Mouse (Mus musculus): ENCODE data around the gene Ntng1. TPM values are rescaled to one million over a fixed set of nuclear protein-coding genes. Genes with fewer than 3 reads are reported as not detected.

Gene Ntng1
- polyA plus RNA-seq, 1 experiment from 2014 or later = 0.68 TPM

GRCm38 (mm10) chr3:109937634-109938033 lies 206.2 kb downstream of the Ntng1 start:
- Histone ChIP-seq H3K4me1 (ENCODE audit: insufficient read depth, low read depth, low read length) (no peaks in the 10 kb centered on the region), H3K4me3 (ENCODE audit: low read depth, low read length) (no peak overlapping the region), H3K4me2 (replicated peaks; ENCODE audit: low read depth, low read length) (no peak overlapping the region), H3K36me3 (ENCODE audit: insufficient read depth, low read length) (no peaks in the 10 kb centered on the region), H3K9ac (replicated peaks; ENCODE audit: low read depth) (no peak overlapping the region), H3K27ac (ENCODE audit: low read length) (no peak overlapping the region), H3K27me3 (replicated peaks; ENCODE audit: insufficient read depth, low read length) (no peaks in the 10 kb centered on the region), H3K9me3 (ENCODE audit: low read length) (no peaks in the 10 kb centered on the region)
- TF ChIP-seq CTCF (IDR thresholded peaks at IDR 0.05) = no peak
- TF ChIP-seq EP300 (IDR thresholded peaks at IDR 0.05) = no peak
- no peak for DNase-seq (ENCODE audit: low spot score)
- 87% methylated on average over 2 of the region's 2 CpGs for WGBS
- no peak for ATAC-seq

- no peak overlapping the region for H3K9ac ChIP-seq (replicated peaks; ENCODE audit: low read depth)
- no peaks in the 10 kb centered on the region for H3K36me3 ChIP-seq (ENCODE audit: insufficient read depth, low read length)
- no peak for TF ChIP-seq CTCF (IDR thresholded peaks at IDR 0.05)
- no peak for TF ChIP-seq EP300 (IDR thresholded peaks at IDR 0.05)
- H3K27me3 ChIP-seq (replicated peaks; ENCODE audit: insufficient read depth, low read length) = no peaks in the 10 kb centered on the region
- WGBS = 67% methylated on average over 3 of the region's 3 CpGs
- H3K4me3 ChIP-seq (ENCODE audit: low read depth, low read length) = no peak overlapping the region
- no peaks in the 10 kb centered on the region for H3K9me3 ChIP-seq (ENCODE audit: low read length)
- no peak; the same call in 1 of the 2 replicates for ATAC-seq
- H3K4me1 ChIP-seq (ENCODE audit: insufficient read depth, low read depth, low read length) = no peaks in the 10 kb centered on the region
- no peak overlapping the region for H3K4me2 ChIP-seq (replicated peaks; ENCODE audit: low read depth, low read length)
- peak; percentile 9 for DNase-seq (ENCODE audit: low spot score)
- no peak overlapping the region for H3K27ac ChIP-seq (ENCODE audit: low read length)
These were observed 207.5 kb downstream of the Ntng1 start for GRCm38 (mm10) chr3:109936275-109936674.

- H3K27me3 ChIP-seq (replicated peaks; ENCODE audit: insufficient read depth, low read length) = no peaks in the 10 kb centered on the region
- no peak for DNase-seq (ENCODE audit: low spot score)
- H3K9me3 ChIP-seq (ENCODE audit: low read length) = no peaks in the 10 kb centered on the region
- WGBS = 40% methylated on average over 8 of the region's 8 CpGs
- TF ChIP-seq CTCF (IDR thresholded peaks at IDR 0.05) (no peak), EP300 (IDR thresholded peaks at IDR 0.05) (no peak)
- no peaks in the 10 kb centered on the region for H3K36me3 ChIP-seq (ENCODE audit: insufficient read depth, low read length)
- H3K4me3 ChIP-seq (ENCODE audit: low read depth, low read length) = no peak overlapping the region
- no peaks in the 10 kb centered on the region for H3K4me1 ChIP-seq (ENCODE audit: insufficient read depth, low read depth, low read length)
- H3K4me2 ChIP-seq (replicated peaks; ENCODE audit: low read depth, low read length) = no peak overlapping the region
- no peak overlapping the region for H3K27ac ChIP-seq (ENCODE audit: low read length)
- H3K9ac ChIP-seq (replicated peaks; ENCODE audit: low read depth) = no peak overlapping the region
- ATAC-seq = no peak
These were observed 211.6 kb downstream of the Ntng1 start for GRCm38 (mm10) chr3:109932261-109932660.

- TF ChIP-seq CTCF (IDR thresholded peaks at IDR 0.05) (no peak), EP300 (IDR thresholded peaks at IDR 0.05) (no peak)
- Histone ChIP-seq H3K4me3 (ENCODE audit: low read depth, low read length) (no peak overlapping the region), H3K4me2 (replicated peaks; ENCODE audit: low read depth, low read length) (no peak overlapping the region), H3K27ac (ENCODE audit: low read length) (no peak overlapping the region), H3K9ac (replicated peaks; ENCODE audit: low read depth) (no peak overlapping the region), H3K4me1 (ENCODE audit: insufficient read depth, low read depth, low read length) (no peaks in the 10 kb centered on the region), H3K27me3 (replicated peaks; ENCODE audit: insufficient read depth, low read length) (no peaks in the 10 kb centered on the region), H3K9me3 (ENCODE audit: low read length) (no peaks in the 10 kb centered on the region), H3K36me3 (ENCODE audit: insufficient read depth, low read length) (no peaks in the 10 kb centered on the region)
- WGBS = 85% methylated on average over 5 of the region's 5 CpGs
- ATAC-seq (no peak), DNase-seq (ENCODE audit: low spot score) (no peak)
These were observed 212.8 kb downstream of the Ntng1 start for GRCm38 (mm10) chr3:109931021-109931420.

- H3K4me3 ChIP-seq (ENCODE audit: low read depth, low read length) = no peak overlapping the region
- no peak overlapping the region for H3K4me2 ChIP-seq (replicated peaks; ENCODE audit: low read depth, low read length)
- H3K27me3 ChIP-seq (replicated peaks; ENCODE audit: insufficient read depth, low read length) = no peaks in the 10 kb centered on the region
- H3K4me1 ChIP-seq (ENCODE audit: insufficient read depth, low read depth, low read length) = no peaks in the 10 kb centered on the region
- TF ChIP-seq EP300 (IDR thresholded peaks at IDR 0.05) (no peak), CTCF (IDR thresholded peaks at IDR 0.05) (no peak)
- H3K9me3 ChIP-seq (ENCODE audit: low read length) = no peaks in the 10 kb centered on the region
- ATAC-seq = no peak
- peak; percentile 33 for DNase-seq (ENCODE audit: low spot score)
- no peak overlapping the region for H3K27ac ChIP-seq (ENCODE audit: low read length)
- no peak overlapping the region for H3K9ac ChIP-seq (replicated peaks; ENCODE audit: low read depth)
- 48% methylated on average over 4 of the region's 4 CpGs for WGBS
- H3K36me3 ChIP-seq (ENCODE audit: insufficient read depth, low read length) = no peaks in the 10 kb centered on the region
These were observed 220.0 kb downstream of the Ntng1 start for GRCm38 (mm10) chr3:109923788-109924187.

- ATAC-seq (no peak), DNase-seq (ENCODE audit: low spot score) (no peak)
- no peak overlapping the region for H3K27ac ChIP-seq (ENCODE audit: low read length)
- no peaks in the 10 kb centered on the region for H3K9me3 ChIP-seq (ENCODE audit: low read length)
- H3K4me1 ChIP-seq (ENCODE audit: insufficient read depth, low read depth, low read length) = no peaks in the 10 kb centered on the region
- H3K4me2 ChIP-seq (replicated peaks; ENCODE audit: low read depth, low read length) = no peak overlapping the region
- no peaks in the 10 kb centered on the region for H3K27me3 ChIP-seq (replicated peaks; ENCODE audit: insufficient read depth, low read length)
- TF ChIP-seq EP300 (IDR thresholded peaks at IDR 0.05) = no peak
- no peak overlapping the region for H3K4me3 ChIP-seq (ENCODE audit: low read depth, low read length)
- H3K9ac ChIP-seq (replicated peaks; ENCODE audit: low read depth) = no peak overlapping the region
- no peaks in the 10 kb centered on the region for H3K36me3 ChIP-seq (ENCODE audit: insufficient read depth, low read length)
- 58% methylated on average over 3 of the region's 3 CpGs for WGBS
These were observed 224.8 kb downstream of the Ntng1 start for GRCm38 (mm10) chr3:109918996-109919395.
